Mouse (Mus musculus) kidney, embryonic 14.5 days (tissue): ENCODE measurements around the gene Commd1. TPM values are rescaled to one million over a fixed set of nuclear protein-coding genes. Genes with fewer than 3 reads are reported as not detected.

Experiments
- ATAC-seq: fragments of 200-750 bp; cut with Nextera tagmentation; 2 replicates; pipeline ENCODE4 v1.8.0; 2017; ENCODE audit warnings: moderate number of reproducible peaks, mild to moderate bottlenecking, moderate TSS enrichment, moderate library complexity; ENCODE audit not compliant: low FRiP score, low TSS enrichment
- H3K27ac ChIP-seq: fragments of 300-500 bp; sonication (generic); 2 replicates; pipeline ENCODE4 v1.5.1; 2014; ENCODE audit warnings: low read depth, mild to moderate bottlenecking, low read length, moderate library complexity, mixed read lengths
- H3K27me3 ChIP-seq: fragments of 300-500 bp; sonication (generic); 2 replicates; pipeline ENCODE4 v1.6.1; 2014; ENCODE audit warnings: mild to moderate bottlenecking, low read length; ENCODE audit not compliant: control insufficient read depth, insufficient read depth
- H3K36me3 ChIP-seq: fragments of 300-500 bp; sonication (generic); 2 replicates; pipeline ENCODE4 v1.6.1; 2014; ENCODE audit warnings: low read length, mixed read lengths; ENCODE audit not compliant: control insufficient read depth, insufficient read depth
- H3K4me1 ChIP-seq: fragments of 300-500 bp; sonication (generic); 2 replicates; pipeline ENCODE4 v1.6.1; 2014; ENCODE audit warnings: low read length, mixed read lengths; ENCODE audit not compliant: control insufficient read depth, insufficient read depth
- H3K4me2 ChIP-seq: fragments of 300-500 bp; sonication (generic); replicated peaks from 2 replicates; pipeline ENCODE4 v1.6.1; 2014; ENCODE audit warnings: low read depth, mild to moderate bottlenecking, low read length
- H3K4me3 ChIP-seq: fragments of 300-500 bp; sonication (generic); 2 replicates; pipeline ENCODE4 v1.5.1; 2014; ENCODE audit warnings: mild to moderate bottlenecking, low read length
- H3K9ac ChIP-seq: fragments of 300-500 bp; sonication (generic); 2 replicates; pipeline ENCODE4 v1.6.1; 2014; ENCODE audit warnings: low read depth, mild to moderate bottlenecking, low read length, moderate library complexity
- H3K9me3 ChIP-seq: fragments of 300-500 bp; sonication (generic); 2 replicates; pipeline ENCODE4 v1.6.1; 2016; ENCODE audit warnings: low read length; ENCODE audit not compliant: control insufficient read depth
- WGBS: fragments of 180-500 bp; shearing (Covaris S2); extraction: QIAGEN DNeasy Blood & Tissue Kit; methylation state at CpG from one replicate; pipeline ENCODE4 v1.1.7; 2014; 5-methylcytosine and 5-hydroxymethylcytosine counted together
- polyA plus RNA-seq: library from polyadenylated mRNA; unstranded; fragments of >200 nt; fragmentation: Nextera tagmentation; extraction: Ambion mirVana; gene quantifications from 2 replicates; pipeline ENCODE4 v1.2.1, GENCODE M21; 2014

Commd1 gene
- polyA plus RNA-seq, 1 experiment from 2014 or later = 398 TPM

DNA sequence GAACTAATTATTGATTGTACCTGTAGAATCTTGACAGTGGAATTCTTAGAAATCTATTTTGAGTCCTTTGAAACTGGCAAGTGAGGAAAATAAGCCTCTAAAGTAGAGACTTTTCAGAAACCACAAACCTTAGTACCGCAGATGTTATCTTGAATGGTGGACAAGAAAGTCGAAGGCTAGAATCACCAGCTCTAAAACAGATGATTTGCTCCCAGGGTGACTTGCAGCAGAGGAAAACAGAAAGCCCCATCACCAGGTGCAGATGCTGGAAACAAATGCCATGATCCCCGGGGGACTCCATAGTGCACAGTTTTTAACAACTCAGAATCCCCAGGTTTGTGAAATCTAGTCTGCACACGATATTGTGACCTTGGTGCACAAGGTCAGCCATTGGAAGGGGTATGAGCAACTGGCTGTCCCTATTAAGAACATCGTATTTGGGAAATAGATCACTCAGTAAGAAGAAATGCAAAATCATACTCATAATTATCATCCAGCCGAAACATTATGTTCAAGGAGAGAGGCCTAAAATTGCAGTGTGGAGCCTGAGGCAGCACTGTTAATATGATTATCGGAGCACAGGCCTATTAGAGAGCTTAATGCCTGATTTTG, 116.4 kb downstream of the Commd1 start:
- no peaks in the 10 kb centered on the region for H3K4me1 ChIP-seq
- no peaks in the 10 kb centered on the region for H3K9me3 ChIP-seq
- peaks cover 5% of the 10 kb centered on the region; the same call in 1 of the 2 replicates for H3K27me3 ChIP-seq
- H3K4me2 ChIP-seq = no peak overlapping the region
- ATAC-seq = no peak
- H3K9ac ChIP-seq = no peak overlapping the region
- H3K4me3 ChIP-seq = no peak overlapping the region
- no peaks in the 10 kb centered on the region for H3K36me3 ChIP-seq
- 86% methylated on average over 7 of the region's 7 CpGs for WGBS
- H3K27ac ChIP-seq = no peak overlapping the region

DNA sequence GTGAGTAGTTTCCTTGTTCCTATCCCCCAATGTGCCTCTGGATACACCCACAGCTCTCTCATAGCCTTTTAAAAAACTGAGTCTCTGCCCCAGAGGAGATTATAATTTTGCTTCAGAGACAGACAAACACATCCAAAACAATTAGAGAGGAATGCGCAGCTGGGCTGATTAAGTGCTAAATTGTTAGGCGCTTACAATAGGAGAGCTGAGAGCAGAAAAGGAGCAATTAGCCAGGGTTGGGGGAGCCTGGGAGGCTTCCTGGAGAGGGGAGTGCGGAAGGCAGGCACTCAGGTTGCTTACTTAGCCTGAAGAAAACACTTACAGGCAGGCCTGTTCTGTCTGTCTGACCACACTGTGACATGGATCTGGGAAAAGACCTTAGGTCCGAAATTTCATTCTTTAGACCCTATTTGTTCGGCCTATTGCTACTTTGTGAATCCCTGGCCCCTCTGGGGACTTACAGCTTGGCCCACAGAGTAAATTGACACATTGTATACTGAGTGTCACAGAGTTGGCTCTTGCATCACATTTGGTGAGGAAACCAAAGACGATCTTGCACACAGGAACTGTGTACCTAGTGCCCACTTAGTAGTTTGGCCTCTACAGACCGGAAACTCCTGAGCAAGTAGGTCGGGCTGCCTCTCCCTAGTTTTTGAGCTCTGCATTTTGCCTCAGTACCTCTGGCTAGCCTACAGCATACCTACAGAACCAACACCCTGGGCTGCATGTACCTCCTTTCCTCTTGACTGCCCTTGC, 117.7 kb downstream of the Commd1 start:
- Histone ChIP-seq H3K27ac (no peak overlapping the region), H3K9me3 (no peaks in the 10 kb centered on the region), H3K4me2 (no peak overlapping the region), H3K36me3 (no peaks in the 10 kb centered on the region), H3K4me1 (peaks cover 5% of the 10 kb centered on the region; the same call in 1 of the 2 replicates), H3K27me3 (peaks cover 5% of the 10 kb centered on the region; the same call in 1 of the 2 replicates), H3K4me3 (no peak overlapping the region), H3K9ac (no peak overlapping the region)
- no peak for ATAC-seq
- 66% methylated on average over 8 of the region's 8 CpGs for WGBS

DNA sequence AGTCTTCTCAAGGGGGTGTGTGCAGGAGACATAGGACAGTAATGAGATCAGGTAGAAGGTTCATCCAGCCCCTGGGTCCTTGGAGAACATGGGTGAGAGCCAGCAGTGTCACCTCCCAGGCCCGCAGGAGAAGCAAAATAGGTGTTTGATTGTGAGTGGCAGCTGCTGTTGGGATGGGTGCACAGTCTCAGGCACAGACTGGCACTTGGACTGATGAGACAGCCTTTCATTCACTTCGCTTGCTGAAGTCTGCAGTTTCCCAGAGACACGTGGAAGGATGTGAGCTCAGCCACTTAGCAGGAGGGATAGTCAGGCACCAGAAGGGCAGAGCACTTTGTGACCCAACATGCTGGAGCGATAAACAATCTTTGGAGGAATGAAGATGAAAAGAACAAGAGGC, 118.6 kb downstream of the Commd1 start:
- Histone ChIP-seq H3K9me3 (no peaks in the 10 kb centered on the region), H3K27ac (no peak overlapping the region), H3K36me3 (no peaks in the 10 kb centered on the region), H3K4me1 (peaks cover 9% of the 10 kb centered on the region), H3K4me3 (no peak overlapping the region), H3K4me2 (no peak overlapping the region), H3K9ac (no peak overlapping the region), H3K27me3 (peaks cover 10% of the 10 kb centered on the region; the same call in 1 of the 2 replicates)
- 53% methylated on average over 4 of the region's 4 CpGs for whole genome bisulfite sequencing
- ATAC-seq = no peak

DNA sequence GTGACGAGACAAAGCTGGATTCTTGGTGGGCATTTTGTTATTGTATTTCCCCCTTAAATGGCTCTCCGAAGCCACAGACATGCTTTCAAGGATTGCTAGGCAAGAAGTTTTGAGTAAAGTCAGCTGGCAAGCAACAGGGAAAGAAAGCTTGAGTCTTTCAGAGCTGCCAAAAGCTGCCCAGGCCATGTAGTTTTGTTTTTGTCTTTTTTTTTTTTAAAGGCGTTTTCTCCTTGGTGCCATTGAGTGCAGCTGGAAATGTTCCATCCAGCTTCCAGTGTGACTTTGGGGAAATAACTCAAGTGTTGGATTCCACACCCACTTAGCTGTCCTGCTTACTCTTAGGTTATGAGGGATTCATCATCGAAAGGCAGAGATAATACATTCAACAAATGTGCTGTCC, 120.9 kb downstream of the Commd1 start:
- Histone ChIP-seq H3K4me1 (peaks cover 15% of the 10 kb centered on the region), H3K4me3 (no peak overlapping the region), H3K27ac (no peak overlapping the region), H3K9ac (no peak overlapping the region), H3K9me3 (no peaks in the 10 kb centered on the region), H3K36me3 (no peaks in the 10 kb centered on the region), H3K27me3 (peaks cover 14% of the 10 kb centered on the region; the same call in 1 of the 2 replicates), H3K4me2 (no peak overlapping the region)
- ATAC-seq = no peak
- 52% methylated on average over 4 of the region's 4 CpGs for WGBS

DNA sequence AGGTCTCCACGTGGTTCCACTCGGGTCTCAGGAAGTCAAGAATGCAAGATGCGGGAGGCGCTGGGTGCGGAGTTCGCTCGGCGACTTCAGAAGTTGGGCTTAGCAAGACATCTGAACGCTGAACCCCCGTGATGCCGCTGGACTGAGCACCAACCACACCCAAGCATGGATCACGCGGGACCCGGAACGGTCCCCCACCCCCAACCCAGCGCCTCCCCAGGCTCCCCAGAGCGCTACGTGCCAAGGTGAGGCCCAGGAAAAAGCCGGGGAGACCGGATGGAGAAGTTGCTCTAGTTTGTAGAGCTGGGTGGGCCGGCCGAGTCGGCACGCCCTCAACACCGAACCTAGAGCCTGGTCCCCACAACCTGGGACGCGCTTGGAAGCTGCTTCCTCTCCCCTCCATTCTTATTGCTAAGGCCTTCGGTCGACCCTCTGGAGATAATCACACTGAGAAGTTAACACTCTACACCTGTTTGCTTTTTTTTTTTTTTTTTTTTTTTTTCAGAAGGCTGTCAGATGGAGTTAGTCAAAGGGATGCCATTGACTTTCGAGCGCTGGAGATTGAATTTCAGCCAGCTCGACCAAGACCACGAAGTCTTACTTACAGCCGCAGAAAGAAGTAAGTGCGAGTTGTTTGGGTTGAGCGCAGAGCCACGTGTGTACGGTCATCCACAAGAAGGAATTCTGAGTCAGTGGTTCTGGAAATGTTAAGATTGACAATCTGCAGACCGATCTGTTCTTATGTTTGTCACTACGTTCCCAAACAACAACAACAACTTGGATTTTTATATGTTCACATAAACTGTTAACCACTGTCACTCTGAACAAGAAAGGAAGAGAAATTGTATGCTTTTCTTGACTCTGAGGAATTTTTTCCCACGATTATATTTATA, 121.6 kb downstream of the Commd1 start, which contains the start of gene B3gnt2:
B3gnt2 (minus strand) TSS at position 627 of the 893 bp plus-strand sequence.
- Histone ChIP-seq H3K27me3 (peaks cover 14% of the 10 kb centered on the region; the same call in 1 of the 2 replicates), H3K4me2 (peak within 1 kb of the TSS; percentile 95), H3K36me3 (no peaks in the 10 kb centered on the region), H3K4me1 (peaks cover 15% of the 10 kb centered on the region), H3K4me3 (peak within 1 kb of the TSS; percentile 77), H3K9ac (peak within 1 kb of the TSS; percentile 74), H3K27ac (peak within 1 kb of the TSS; percentile 2; the same call in 1 of the 2 replicates), H3K9me3 (no peaks in the 10 kb centered on the region)
- 4% methylated on average over 41 of the region's 41 CpGs for WGBS
- ATAC-seq = peak; percentile 36

DNA sequence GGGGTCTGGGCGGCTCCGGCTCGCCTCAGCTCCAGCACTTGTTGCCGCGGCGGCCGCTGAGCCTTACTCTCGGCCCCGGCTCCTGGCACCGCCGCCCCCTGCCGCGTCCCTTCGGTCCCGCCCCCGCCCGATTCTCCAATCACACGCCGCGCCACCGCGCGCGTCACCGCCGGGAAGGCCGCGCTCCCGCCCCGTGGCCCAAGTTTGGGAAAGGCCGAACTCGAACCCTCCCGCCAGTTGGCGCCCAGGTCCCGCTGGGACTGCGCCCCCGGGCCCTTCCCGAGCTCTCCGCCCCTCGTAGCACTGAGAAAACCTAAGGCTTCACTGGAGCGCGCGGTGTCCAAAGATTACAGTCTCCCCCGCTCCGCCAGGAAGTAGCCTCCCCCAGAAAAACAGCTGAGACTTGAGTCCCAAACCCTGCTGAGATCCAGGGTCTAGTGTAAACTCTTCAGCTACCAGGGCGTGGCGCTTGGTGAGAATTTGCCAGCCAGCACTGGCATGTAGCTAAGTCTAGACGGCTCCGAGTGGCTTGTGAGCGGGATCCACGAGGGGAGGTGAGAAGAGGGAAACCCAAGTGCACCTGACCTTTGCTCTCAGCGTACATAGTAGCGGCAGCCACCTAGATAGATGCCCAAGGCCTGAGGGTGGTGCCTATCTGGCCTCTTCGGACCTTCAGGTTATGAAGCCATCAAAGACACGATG, 122.4 kb downstream of the Commd1 start:
- H3K9ac ChIP-seq = peak overlapping the region; percentile 74
- H3K4me2 ChIP-seq = peak overlapping the region; percentile 95
- H3K27me3 ChIP-seq = peaks cover 14% of the 10 kb centered on the region; the same call in 1 of the 2 replicates
- H3K4me1 ChIP-seq = peaks cover 15% of the 10 kb centered on the region
- ATAC-seq = peak; percentile 92
- H3K9me3 ChIP-seq = no peaks in the 10 kb centered on the region
- H3K4me3 ChIP-seq = peak overlapping the region; percentile 77
- no peaks in the 10 kb centered on the region for H3K36me3 ChIP-seq
- under 1% methylated on average over 47 of the region's 55 CpGs for WGBS
- H3K27ac ChIP-seq = peak overlapping the region; percentile 2; the same call in 1 of the 2 replicates

DNA sequence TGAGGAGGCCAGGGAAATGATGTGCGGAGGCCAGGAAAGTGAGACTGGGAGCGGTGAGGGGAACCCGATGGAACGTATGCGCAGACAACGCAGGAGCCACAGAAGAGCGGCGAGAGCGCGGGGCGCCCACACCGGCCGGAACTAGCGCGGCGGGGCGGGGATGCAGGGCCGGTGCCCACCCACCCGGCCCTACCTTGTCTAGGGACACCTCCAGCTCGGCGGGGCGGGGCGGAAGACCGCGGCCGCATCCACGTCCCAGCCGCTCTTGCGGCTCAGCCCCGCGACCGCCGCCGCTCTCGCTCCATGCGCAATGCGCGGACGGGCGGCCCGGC, 122.9 kb downstream of the Commd1 start:
- H3K9me3 ChIP-seq = no peaks in the 10 kb centered on the region
- peak overlapping the region; percentile 2; the same call in 1 of the 2 replicates for H3K27ac ChIP-seq
- H3K4me3 ChIP-seq = peak overlapping the region; percentile 77
- H3K27me3 ChIP-seq = peaks cover 14% of the 10 kb centered on the region; the same call in 1 of the 2 replicates
- H3K36me3 ChIP-seq = no peaks in the 10 kb centered on the region
- ATAC-seq = peak; percentile 77
- H3K4me2 ChIP-seq = peak overlapping the region; percentile 95
- H3K9ac ChIP-seq = peak overlapping the region; percentile 74
- 0% methylated on average over 19 of the region's 41 CpGs for WGBS
- H3K4me1 ChIP-seq = peaks cover 15% of the 10 kb centered on the region
